Mouse (Mus musculus) thymus, postnatal 4 days (tissue): ENCODE measurements around the gene Hist1h3e.

Source experiments
- DNase-seq: peaks from one replicate; pipeline ENCODE4 v3.0.0; 2021

Gene Hist1h3e

GRCm38 (mm10) chr13:23535137-23536075 is 26.8 kb downstream of the Hist1h3e start, which contains the start of gene Hist1h3g:
Hist1h3g (plus strand) TSS chr13:23535422.
- peak; percentile 90 for DNase-seq

DNA sequence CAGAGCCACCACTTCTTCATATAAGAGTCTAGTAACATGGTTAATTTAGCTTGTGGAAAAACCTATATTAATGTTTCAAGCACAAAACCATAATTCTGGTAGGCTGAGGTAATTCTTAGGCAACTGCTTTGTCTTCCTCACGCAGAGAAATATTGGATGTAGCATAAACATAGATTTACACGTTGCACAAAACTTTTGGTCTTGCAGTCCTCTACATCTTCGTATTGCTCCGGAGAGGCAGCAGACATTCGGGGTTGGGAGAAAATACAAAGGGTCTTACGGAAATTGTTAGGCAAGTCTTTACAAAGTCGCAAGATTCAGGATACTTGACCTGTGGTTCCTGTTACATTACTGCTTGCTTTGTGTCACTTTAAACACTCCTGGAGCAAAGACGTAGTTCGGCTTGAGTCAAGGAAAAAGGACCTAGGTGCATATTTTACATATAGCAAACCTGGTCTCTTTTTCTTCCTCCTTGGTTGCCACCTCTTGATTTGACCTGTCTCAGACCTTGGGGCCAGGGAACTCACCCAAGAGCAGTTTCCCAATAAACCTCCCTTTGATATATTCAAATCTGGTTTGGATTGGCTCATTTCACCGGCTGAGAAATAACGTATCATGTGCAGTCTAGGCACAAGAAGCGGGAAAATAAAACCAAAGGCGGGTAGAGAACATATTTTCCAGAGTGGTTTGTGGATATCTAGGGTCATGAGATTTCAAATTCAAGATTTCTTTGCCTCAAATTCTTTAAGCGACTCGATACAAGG is 27.6 kb downstream of the Hist1h3e start:
- DNase-seq: no peak

DNA sequence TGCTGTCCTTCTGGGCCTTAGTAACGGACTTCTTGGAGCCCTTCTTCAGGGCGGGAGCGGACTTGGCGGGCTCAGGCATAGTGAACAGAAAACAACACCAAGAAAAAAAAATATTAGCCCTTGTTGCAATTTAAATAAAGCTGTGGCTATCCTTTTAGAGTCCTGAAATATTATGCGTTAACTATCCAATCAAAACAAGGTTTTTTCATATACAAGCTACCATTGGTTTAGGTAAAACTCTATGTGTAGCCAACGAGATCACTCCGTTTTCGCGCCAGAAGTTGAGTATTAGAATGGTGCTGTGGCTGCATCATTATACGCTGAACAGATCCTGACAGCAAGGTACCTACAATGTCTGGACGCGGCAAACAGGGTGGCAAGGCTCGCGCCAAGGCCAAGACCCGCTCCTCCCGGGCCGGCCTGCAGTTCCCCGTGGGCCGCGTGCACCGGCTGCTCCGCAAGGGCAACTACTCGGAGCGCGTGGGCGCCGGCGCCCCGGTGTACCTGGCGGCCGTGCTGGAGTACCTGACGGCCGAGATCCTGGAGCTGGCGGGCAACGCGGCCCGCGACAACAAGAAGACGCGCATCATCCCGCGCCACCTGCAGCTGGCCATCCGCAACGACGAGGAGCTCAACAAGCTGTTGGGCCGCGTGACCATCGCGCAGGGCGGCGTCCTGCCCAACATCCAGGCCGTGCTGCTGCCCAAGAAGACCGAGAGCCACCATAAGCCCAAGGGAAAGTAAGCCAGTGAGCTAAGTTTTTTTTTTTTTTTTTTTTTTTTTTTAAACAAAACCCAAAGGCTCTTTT is 28.4 kb downstream of the Hist1h3e start, which contains the start of gene Hist1h2af:
Hist1h2af (plus strand) TSS at position 347 of the 808 bp plus-strand sequence.
- DNase-seq: peak; percentile 72

DNA sequence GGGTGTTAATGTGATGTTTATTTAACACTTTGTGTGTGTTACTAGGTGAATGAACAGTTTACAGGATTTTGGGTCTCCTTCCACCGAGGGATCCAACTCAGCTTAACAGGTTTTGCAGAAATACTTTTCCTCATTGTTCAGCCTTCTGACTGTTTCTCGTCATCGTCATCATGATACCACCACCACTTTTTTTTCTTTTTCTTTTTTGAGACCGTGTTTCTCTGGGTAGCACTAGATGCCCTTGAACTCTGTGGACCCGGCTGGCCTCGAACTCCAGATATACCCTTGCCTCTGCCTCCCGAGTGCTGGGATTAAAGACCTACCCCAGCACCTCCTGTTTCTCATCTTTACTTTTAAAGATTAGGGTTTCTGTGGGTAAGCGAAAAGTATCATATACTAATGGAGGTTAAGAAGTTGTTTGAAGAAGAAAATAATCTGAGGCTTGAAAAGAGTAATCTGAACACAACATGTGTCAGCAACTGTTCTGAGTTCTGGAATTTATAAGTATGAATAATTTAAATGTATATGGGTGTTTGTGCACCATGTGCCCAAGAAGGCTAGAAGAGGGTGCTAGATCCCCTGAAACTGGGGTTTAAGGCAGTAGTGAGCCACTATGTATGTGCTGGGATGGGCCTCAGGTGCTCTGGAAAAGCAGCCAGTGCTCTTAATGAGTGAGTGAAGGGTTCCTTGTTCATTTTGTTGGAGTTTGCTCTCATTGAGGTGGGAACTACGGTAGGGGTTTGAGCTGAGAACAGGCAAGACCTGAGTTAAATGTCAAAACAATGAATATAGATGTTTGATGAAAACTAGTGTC is 29.7 kb downstream of the Hist1h3e start:
- DNase-seq: peak; percentile 45

DNA sequence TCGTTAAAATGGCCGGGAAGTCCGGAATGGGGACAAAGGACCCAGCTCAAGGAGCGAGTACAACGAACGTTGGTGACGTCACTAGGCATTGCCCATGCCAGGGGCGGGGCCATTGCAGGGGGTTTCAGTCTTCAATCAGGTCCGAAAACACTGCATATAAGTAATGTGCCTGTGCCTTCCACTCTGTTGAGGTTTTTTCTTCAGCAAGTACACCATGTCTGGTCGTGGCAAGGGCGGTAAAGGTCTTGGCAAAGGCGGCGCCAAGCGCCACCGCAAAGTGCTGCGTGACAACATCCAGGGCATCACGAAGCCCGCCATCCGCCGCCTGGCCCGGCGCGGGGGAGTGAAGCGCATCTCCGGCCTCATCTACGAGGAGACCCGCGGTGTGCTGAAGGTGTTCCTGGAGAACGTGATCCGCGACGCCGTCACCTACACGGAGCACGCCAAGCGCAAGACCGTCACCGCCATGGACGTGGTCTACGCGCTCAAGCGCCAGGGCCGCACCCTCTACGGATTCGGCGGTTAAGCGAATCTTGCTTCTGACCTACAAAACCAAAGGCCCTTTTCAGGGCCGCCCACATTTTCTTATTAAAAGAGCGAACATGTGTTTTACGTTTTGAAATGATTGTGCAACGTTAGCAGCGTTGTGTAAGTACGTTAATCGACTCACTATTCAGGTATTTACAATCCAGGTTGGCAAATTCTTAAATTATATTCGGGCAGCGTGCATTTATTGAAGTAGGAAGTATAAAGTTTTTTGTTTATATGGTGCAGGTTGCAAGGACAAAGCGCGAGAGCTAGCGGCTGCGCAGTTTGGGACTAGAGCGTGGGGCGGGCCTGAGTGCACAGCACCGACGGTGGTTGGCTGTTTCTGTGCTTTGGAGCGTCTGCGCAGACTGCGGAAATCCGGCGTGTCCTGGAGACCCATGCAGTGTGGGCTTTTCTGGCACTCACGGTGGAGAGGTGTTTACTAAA is 31.0 kb downstream of the Hist1h3e start, which contains the start of gene Hist1h4h:
Hist1h4h (plus strand) TSS at position 150 of the 975 bp plus-strand sequence.
- peak; percentile 95 for DNase-seq

GRCm38 (mm10) chr13:23530181-23530900 is 31.8 kb downstream of the Hist1h3e start:
- DNase-seq: peak; percentile 73

DNA sequence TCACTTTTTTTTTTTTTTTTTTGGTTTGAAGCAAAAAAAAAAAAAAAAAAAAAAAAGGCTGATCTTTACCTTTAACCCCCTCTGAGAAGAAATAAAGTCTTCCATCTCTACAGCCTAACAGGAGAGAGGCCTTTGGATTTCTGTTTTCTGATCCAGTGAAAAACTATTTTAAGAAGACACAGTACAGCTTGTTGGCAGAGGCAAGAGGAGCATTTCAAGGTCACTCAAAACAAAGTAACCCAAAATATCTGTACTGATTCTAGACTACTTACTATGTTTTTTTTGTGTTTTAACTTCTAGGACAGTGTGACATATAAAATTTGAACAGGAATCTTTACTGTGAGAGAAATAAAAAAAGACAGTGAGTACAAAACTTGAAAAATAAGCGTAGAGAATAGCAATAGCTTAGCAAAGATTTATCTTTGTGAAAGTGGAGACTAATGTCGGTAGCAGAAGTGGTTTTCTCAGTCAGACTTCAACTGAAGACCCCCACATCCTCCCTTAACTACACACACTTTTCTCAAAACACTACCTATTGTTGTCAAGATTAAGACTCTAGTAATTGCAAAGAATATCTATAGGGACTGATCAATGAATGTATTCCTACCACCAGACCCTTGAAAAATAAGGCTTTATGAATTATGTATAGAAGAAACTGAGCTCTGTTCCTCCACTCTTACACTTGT is 32.5 kb downstream of the Hist1h3e start:
- DNase-seq: no peak

- DNase-seq: no peak
Observed at GRCm38 (mm10) chr13:23529005-23529404, 33.2 kb downstream of the Hist1h3e start.

DNA sequence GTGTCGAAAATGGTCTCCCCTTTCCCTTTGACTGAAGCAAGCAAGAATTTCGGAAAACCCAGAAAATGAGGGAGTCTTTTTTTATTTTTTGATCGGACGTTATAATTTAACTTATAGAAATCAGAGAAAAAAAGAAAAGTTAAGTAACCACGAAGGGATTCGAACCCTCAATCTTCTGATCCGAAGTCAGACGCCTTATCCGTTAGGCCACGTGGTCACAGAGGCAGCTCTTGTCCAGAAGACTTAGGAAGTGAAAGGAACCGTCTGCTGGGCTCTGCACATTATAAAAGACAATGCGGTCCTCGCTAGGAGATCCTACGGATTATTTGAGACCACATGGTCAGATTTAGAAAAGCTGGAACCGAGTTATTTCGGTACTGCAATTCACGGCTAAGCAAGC is 35.9 kb downstream of the Hist1h3e start:
- peak; percentile 87 for DNase-seq

GRCm38 (mm10) chr13:23525901-23526300 is 36.3 kb downstream of the Hist1h3e start:
- DNase-seq: peak; percentile 42

DNA sequence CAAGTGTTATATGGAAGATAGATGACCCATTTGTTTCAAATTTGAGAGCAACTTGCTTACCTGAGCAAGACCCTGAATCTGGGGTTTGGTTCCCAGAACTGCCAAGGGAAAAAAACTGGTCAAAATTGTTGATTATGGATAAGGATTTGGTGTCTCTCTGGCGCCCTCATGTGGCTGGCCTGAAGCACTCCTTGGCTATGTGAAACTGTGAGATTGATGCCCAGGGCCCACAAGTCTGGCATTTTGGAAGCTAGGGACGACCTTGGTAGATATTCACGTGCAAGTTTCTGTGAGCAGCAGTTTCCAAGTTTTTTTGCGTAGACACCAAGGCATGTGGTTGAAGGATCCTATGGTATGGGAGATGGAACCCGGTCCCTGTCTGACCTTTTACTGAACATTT is 37.5 kb downstream of the Hist1h3e start:
- DNase-seq: peak; percentile 89

DNA sequence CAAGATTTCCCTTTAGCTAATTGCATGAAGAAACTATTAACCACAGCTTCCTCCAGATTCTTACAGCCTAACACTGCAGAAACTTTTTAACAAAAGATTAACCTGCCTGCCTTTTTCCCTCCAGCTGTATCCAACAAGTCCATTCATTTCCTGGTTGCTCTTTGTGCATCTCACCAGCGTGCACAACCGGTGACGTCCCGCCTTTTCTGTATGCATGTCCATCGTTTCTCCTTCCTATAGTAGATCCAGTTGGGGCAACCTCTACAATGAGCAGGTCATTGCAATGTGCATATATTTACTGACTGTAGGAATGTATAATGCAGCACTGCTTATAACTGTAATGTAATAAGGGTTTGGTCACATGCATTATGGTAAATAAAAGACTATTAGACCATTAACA is 38.2 kb downstream of the Hist1h3e start:
- DNase-seq: no peak

- peak; percentile 93 for DNase-seq
Observed at GRCm38 (mm10) chr13:23521703-23522102, 40.5 kb downstream of the Hist1h3e start.

- DNase-seq: peak; percentile 79
Observed at GRCm38 (mm10) chr13:23519416-23519815, 42.8 kb downstream of the Hist1h3e start.

DNA sequence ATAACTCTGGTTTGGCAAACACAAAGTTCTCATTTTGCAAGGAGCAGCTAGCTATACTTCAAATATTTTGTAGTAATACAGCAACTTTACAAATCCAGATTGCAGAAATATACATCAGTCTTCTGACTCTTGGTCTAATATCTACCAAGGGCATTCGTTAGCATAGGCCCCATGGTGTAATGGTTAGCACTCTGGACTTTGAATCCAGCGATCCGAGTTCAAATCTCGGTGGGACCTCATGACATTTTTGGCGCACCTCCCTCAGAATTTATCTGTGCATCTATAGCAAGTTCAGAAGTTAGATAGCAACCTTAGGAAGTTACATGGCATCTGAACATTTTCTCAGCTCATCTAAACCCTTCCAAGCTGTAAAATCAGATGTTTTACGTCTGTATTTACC is 43.3 kb downstream of the Hist1h3e start:
- peak; percentile 82 for DNase-seq

DNA sequence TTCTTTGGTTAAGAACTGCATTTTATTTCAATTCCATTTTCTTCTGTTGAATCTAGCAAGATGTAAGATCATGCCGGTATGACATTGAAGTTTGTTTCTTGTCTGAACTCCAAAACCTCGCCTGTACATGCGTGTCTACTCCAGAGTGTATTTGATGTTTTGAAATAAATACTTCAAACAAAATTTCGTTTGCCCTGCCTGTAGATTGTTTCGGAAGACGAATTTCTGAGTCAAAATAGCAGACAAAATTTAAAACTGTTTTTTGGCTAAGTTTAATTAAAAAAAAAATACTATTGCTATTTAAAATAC is 43.9 kb downstream of the Hist1h3e start:
- no peak for DNase-seq

GRCm38 (mm10) chr13:23517603-23518294 is 44.4 kb downstream of the Hist1h3e start:
- DNase-seq: peak; percentile 93

- DNase-seq: peak; percentile 85
Observed at GRCm38 (mm10) chr13:23516822-23517602, 45.2 kb downstream of the Hist1h3e start.
